Mouse (Mus musculus) heart, embryonic 13.5 days (tissue): ENCODE data around the gene B3gat2. TPM values are rescaled to one million over a fixed set of nuclear protein-coding genes. Genes with fewer than 3 reads are reported as not detected.

ENCODE experiments used
- ATAC-seq: fragments of 200-750 bp; cut with Nextera tagmentation; 2 replicates; pipeline ENCODE4 v1.8.0; 2017; ENCODE audit warnings: moderate TSS enrichment; ENCODE audit not compliant: insufficient number of reproducible peaks, low FRiP score, low TSS enrichment; ENCODE audit errors: extremely low read depth
- H3K27ac ChIP-seq: fragments of 300-500 bp; sonication (generic); replicated peaks from 2 replicates; pipeline ENCODE4 v1.5.1; 2015; ENCODE audit warnings: moderate library complexity, mild to moderate bottlenecking, inconsistent platforms
- H3K27me3 ChIP-seq: fragments of 300-500 bp; sonication (generic); replicated peaks from 2 replicates; pipeline ENCODE4 v1.6.1; 2015; ENCODE audit warnings: mild to moderate bottlenecking, inconsistent platforms
- H3K36me3 ChIP-seq: fragments of 300-500 bp; sonication (generic); 2 replicates; pipeline ENCODE4 v1.6.1; 2015; ENCODE audit warnings: mild to moderate bottlenecking, inconsistent platforms
- H3K4me1 ChIP-seq: fragments of 300-500 bp; sonication (generic); 2 replicates; pipeline ENCODE4 v1.6.1; 2015; ENCODE audit warnings: inconsistent platforms
- H3K4me2 ChIP-seq: fragments of 300-500 bp; sonication (generic); 2 replicates; pipeline ENCODE4 v1.6.1; 2015; ENCODE audit warnings: inconsistent platforms, mild to moderate bottlenecking, moderate library complexity
- H3K4me3 ChIP-seq: fragments of 300-500 bp; sonication (generic); 2 replicates; pipeline ENCODE4 v1.5.1; 2015; ENCODE audit warnings: moderate library complexity, mild to moderate bottlenecking, inconsistent platforms
- H3K9ac ChIP-seq: fragments of 300-500 bp; sonication (generic); 2 replicates; pipeline ENCODE4 v1.6.1; 2015; ENCODE audit warnings: inconsistent platforms, mild to moderate bottlenecking, moderate library complexity
- H3K9me3 ChIP-seq: fragments of 300-500 bp; sonication (generic); 2 replicates; pipeline ENCODE4 v1.6.1; 2016; ENCODE audit warnings: inconsistent platforms
- WGBS: fragments of 180-500 bp; shearing (Covaris S2); methylation state at CpG from one replicate; pipeline ENCODE4 v1.1.7; 2015; ENCODE audit warnings: mixed read lengths; 5-methylcytosine and 5-hydroxymethylcytosine counted together
- polyA plus RNA-seq: library from polyadenylated mRNA; unstranded; fragments of >200 nt; fragmentation: Nextera tagmentation; extraction: Ambion mirVana; gene quantifications from 2 replicates; pipeline ENCODE4 v1.2.1, GENCODE M21; 2015

Gene B3gat2
- 0.29 and 0.41 TPM in 2 replicates for polyA plus RNA-seq

DNA sequence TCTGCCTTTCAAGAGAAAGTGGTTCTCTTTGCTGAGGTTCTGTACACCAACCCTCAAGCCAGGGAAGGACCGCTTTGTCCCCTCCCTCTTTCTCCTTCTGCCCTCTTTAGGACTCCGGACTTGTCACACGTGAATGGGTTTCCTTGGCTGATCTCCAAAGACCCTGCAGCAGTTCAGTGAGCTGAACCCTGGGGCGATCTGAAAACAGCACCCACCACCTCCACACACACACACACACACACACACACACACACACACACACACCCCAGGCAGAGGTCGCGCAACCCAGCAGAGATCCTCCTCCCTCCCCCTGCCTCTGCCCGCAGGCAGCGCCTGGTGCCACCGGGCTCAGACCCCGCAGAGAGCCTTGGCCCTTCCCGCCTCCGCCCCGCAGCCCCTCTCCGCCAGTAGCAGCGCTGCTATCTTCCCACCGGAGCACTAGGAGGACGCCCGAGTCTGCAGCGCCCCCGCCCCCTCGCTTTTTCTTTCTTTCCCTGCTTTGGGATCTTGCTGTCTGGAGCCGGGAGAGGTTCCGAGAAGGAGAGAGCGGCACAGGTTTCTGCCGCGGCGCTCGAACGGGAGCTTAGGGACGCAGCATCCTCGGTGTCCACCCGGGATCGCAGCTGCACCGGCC is at the start of gene B3gat2:
Gene B3gat2, plus strand, starts transcription at position 252 of the 634 bp plus-strand sequence.
- ATAC-seq = no peak
- Histone ChIP-seq H3K9me3 (no peaks in the 10 kb centered on the region), H3K36me3 (no peaks in the 10 kb centered on the region), H3K4me3 (peak within 1 kb of the TSS; percentile 69), H3K4me2 (peak within 1 kb of the TSS; percentile 99), H3K27ac (no peak within 1 kb of the TSS), H3K4me1 (peaks cover 18% of the 10 kb centered on the region), H3K27me3 (peaks cover 81% of the 10 kb centered on the region), H3K9ac (peak within 1 kb of the TSS; percentile 70)
- WGBS = under 1% methylated on average over 33 of the region's 34 CpGs

DNA sequence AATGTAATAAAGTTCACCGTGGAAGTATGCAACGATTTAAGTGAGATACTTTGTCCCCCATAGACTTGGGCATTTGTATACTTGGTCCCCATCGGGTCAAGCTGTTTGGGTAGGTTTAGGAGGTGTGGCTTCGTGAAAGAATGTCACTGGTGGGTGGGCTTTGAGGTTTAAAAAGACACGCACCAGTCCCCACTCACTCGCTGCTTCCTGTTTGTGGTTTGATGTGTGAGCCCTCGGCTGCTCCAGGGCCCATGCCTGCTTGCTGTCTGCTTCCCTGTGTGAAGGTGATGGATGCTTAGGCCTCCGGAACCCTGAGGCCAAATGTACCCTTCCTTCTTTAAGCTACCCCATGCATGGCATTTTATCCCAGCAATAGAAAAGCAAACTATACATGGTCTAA is 41.2 kb upstream of the B3gat2 start:
- no peaks in the 10 kb centered on the region for H3K27me3 ChIP-seq
- no peaks in the 10 kb centered on the region for H3K9me3 ChIP-seq
- no peaks in the 10 kb centered on the region for H3K36me3 ChIP-seq
- no peak for ATAC-seq
- no peaks in the 10 kb centered on the region for H3K4me1 ChIP-seq
- no peak overlapping the region for H3K9ac ChIP-seq
- no peak overlapping the region for H3K27ac ChIP-seq
- no peak overlapping the region for H3K4me2 ChIP-seq
- no peak overlapping the region for H3K4me3 ChIP-seq
- 70% methylated on average over 8 of the region's 8 CpGs for WGBS

DNA sequence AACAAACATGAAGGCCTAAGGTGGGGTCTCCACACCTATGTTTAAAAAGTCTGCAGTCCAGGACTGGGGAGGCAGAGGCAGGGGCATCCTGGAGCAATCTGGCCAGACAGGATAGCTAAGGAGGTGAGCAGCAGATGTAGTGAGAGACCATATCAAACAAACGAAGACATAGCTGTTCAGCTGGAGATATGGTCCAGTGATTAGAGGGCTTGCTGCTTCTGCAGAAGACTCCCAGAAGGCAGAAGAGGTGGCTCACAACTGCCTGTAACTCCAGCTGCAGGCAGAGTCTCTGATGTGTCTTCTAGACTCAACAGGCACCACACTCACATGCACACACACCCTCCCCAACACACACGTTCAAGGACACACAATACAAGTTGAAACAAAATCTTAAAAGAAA is 40.5 kb upstream of the B3gat2 start:
- 49% methylated on average over 2 of the region's 2 CpGs for WGBS
- no peaks in the 10 kb centered on the region for H3K27me3 ChIP-seq
- H3K4me3 ChIP-seq = no peak overlapping the region
- ATAC-seq = no peak
- H3K4me2 ChIP-seq = no peak overlapping the region
- H3K27ac ChIP-seq = no peak overlapping the region
- no peak overlapping the region for H3K9ac ChIP-seq
- no peaks in the 10 kb centered on the region for H3K36me3 ChIP-seq
- no peaks in the 10 kb centered on the region for H3K9me3 ChIP-seq
- H3K4me1 ChIP-seq = no peaks in the 10 kb centered on the region

DNA sequence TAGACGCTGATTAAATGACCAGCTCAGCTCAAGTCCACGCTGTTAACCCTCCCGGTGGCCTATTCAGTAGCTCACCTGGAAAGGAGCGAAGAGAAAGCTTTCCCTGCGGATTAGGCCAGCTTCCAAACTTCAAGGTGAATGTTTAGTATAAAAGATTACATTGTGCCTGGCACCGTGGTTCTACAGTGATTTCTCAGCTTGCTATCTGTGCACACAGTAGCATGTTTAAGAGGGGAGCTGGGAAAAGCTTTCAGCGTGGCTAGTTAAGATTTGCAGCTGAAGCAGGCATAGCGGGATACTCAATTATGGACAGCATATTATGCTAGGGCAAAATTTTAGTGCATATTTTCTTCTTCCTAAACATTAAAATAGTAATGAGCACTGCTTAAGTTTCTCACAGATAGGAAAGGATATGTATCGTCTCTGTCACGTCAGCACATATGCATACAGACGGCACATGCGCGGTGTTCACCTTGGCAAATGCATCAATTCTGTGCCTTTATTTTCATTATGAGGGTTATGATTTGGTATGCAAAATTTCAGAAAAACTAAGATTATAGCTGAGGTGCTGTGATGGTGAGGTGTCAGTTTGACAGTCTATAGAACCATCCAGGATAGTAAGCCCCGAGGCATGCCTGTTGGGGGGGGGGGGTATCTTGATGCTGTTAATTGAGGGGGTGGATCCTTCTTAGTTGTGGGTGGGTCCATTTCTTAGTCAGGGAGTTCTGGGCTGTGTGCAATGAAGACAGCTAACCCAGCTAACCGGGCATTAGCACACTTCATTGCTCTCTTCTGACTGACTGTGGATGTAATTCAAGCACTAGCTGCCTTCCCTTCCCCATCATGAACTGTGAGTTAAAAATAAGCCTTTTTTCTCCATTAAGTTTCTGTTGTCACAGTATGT is 38.8 kb upstream of the B3gat2 start:
- Histone ChIP-seq H3K36me3 (no peaks in the 10 kb centered on the region), H3K4me1 (no peaks in the 10 kb centered on the region), H3K4me2 (no peak overlapping the region), H3K27ac (no peak overlapping the region), H3K4me3 (no peak overlapping the region), H3K9me3 (no peaks in the 10 kb centered on the region), H3K27me3 (no peaks in the 10 kb centered on the region), H3K9ac (no peak overlapping the region)
- ATAC-seq = no peak
- WGBS = 73% methylated on average over 15 of the region's 15 CpGs

DNA sequence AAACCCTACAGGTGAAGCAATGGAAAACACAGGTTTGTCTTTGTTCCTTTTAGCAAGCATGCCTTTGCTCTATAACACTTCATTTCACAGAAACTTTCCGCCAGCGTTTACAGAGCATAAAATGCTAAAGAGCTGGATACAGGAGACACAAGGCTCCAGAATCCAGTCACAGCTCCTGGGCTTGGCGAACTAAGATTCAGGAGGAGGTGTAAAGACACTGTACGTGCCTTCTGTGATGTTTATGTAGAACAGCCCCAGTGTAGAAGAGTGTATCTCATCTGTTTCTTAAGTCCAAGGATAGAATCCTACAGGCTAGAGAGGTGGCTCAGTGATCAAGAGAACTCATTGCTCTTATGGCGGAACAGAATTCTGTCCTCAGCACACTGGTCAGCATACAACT is 30.2 kb upstream of the B3gat2 start:
- 86% methylated on average over 5 of the region's 5 CpGs for WGBS

DNA sequence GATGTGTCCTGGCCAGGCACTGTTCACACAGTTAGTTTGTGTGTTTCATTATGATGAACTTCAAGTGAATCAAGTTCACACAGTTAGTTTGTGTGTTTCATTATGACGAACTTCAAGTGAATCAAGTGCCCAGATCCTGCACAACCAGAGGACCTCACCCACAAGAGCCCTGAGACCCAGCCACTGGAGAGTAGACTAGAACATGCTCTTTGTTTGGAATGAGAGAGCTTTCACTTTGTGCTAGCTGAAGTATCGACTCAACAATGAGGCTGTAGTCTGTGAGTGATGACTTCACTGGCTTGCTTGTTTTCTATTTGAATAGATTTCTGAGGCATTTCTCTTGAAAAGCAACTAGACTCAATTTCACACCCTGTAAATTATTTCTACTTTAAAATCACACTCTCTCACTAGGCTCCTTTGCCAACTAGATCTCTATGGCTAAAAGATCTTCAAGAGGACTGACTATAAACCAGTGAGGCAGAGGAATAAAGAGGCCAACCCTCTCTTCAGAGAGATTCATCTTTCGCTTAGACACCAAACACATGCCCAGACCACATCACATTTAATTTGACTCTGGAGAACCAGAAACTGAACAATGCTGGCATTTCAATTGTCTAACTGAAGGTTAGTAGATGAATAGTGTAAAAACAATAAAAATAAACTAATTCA is 10.6 kb upstream of the B3gat2 start:
- H3K4me2 ChIP-seq = no peak overlapping the region
- H3K9ac ChIP-seq = no peak overlapping the region
- no peaks in the 10 kb centered on the region for H3K36me3 ChIP-seq
- WGBS = 77% methylated on average over 3 of the region's 3 CpGs
- no peaks in the 10 kb centered on the region for H3K9me3 ChIP-seq
- no peak overlapping the region for H3K27ac ChIP-seq
- H3K4me3 ChIP-seq = no peak overlapping the region
- no peak for ATAC-seq
- no peaks in the 10 kb centered on the region for H3K27me3 ChIP-seq
- no peaks in the 10 kb centered on the region for H3K4me1 ChIP-seq

More for the DNA sequence above, 30.2 kb upstream of the B3gat2 start:
- Histone ChIP-seq H3K4me2 (no peak overlapping the region), H3K4me1 (no peaks in the 10 kb centered on the region), H3K9me3 (no peaks in the 10 kb centered on the region), H3K27me3 (no peaks in the 10 kb centered on the region), H3K36me3 (no peaks in the 10 kb centered on the region), H3K9ac (no peak overlapping the region), H3K27ac (no peak overlapping the region), H3K4me3 (no peak overlapping the region)
- no peak for ATAC-seq

DNA sequence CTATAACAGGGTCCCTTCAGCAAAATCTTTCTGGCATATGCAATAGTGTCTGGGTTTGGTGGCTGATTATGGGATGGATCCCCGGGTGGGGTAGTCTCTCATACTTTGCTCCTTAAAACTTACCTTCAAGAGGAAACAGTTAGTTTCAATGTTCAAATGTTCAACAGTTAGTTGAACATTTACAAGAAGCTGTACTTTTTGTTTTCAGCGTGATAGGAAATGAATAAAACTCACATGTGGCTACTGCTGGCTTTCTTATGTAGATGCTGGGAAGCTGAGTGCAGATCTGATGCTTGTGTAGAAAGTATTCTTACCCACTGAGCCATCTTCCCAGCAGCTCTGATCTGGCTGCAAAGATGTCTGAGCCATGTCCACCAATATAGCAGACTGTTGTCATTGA is 8.5 kb upstream of the B3gat2 start:
- peaks cover 4% of the 10 kb centered on the region; the same call in 1 of the 2 replicates for H3K27me3 ChIP-seq
- H3K9ac ChIP-seq = no peak overlapping the region
- WGBS = 66% methylated on average over 2 of the region's 2 CpGs
- H3K4me1 ChIP-seq = no peaks in the 10 kb centered on the region
- no peak overlapping the region for H3K4me3 ChIP-seq
- no peak for ATAC-seq
- H3K36me3 ChIP-seq = no peaks in the 10 kb centered on the region
- H3K4me2 ChIP-seq = no peak overlapping the region
- H3K9me3 ChIP-seq = no peaks in the 10 kb centered on the region
- H3K27ac ChIP-seq = no peak overlapping the region

DNA sequence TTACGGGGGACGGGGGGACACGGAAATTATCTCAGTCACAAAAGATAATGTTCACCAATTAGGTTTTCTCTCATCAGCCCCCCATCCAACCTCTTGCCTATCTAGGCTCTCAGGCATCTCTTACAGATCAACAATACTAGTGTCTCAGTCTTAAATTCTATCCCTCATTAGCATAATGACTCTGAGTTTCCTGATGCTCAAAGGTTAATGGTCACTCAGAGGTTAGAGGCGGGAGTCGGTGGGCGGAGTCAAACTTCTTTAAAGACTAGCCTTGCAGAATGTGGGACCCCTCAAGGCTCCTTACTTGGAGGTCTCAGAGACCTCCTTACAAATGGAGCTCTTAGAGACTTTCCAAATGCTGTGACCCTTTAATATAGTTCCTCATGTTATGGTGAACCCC is 8.0 kb upstream of the B3gat2 start:
- H3K27me3 ChIP-seq = peaks cover 9% of the 10 kb centered on the region
- no peak for ATAC-seq

DNA sequence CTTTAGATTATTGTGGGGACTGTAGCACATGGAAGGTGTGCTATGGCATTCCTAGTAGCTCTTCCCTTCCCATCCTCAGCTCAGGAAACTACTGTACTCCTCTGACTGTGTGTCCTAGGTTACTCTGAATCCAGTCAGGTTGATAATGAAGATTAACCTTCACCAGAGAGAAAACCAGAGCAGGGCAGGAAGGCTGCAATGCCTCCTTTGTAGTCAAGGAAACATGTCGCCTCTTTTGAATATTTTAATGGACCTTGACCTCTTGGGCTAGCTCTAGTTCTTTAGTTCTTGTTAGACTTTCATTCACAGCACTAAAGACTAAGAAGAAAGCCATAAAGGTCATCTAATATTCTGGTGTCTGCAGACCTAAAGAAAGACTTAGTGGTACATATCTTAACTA is 7.2 kb upstream of the B3gat2 start:
- H3K4me1 ChIP-seq = no peaks in the 10 kb centered on the region
- no peak overlapping the region for H3K27ac ChIP-seq
- H3K9ac ChIP-seq = no peak overlapping the region
- H3K36me3 ChIP-seq = no peaks in the 10 kb centered on the region
- no peak overlapping the region for H3K4me2 ChIP-seq
- peaks cover 17% of the 10 kb centered on the region for H3K27me3 ChIP-seq
- no peak for ATAC-seq
- H3K9me3 ChIP-seq = no peaks in the 10 kb centered on the region
- H3K4me3 ChIP-seq = no peak overlapping the region
- WGBS = 53% methylated on average over 1 of the region's 1 CpGs

More for the DNA sequence above, 8.0 kb upstream of the B3gat2 start:
- Histone ChIP-seq H3K4me2 (no peak overlapping the region), H3K9ac (no peak overlapping the region), H3K4me1 (no peaks in the 10 kb centered on the region), H3K4me3 (no peak overlapping the region), H3K27ac (no peak overlapping the region), H3K36me3 (no peaks in the 10 kb centered on the region), H3K9me3 (no peaks in the 10 kb centered on the region)
- 71% methylated on average over 6 of the region's 6 CpGs for WGBS

DNA sequence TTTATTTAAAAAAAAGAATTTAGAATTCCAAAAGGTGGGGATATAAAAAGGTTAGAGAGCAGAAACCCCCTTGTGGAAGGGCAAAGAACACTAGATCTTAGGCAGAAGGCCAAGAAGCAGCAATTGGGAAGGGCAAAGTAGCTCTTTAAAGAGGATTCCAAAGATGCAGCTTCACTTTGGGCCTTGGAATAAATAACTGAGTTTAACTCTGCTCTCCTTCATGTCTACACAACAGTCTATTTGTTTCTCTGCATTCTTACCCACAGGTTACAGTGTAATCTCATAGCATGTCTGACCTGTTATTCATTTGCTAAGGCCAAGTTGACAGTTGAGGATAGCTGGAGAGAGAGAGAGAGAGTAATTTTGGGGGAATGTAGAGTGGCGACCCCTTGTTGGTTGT is 6.6 kb upstream of the B3gat2 start:
- ATAC-seq = no peak
- 87% methylated on average over 1 of the region's 1 CpGs for WGBS

DNA sequence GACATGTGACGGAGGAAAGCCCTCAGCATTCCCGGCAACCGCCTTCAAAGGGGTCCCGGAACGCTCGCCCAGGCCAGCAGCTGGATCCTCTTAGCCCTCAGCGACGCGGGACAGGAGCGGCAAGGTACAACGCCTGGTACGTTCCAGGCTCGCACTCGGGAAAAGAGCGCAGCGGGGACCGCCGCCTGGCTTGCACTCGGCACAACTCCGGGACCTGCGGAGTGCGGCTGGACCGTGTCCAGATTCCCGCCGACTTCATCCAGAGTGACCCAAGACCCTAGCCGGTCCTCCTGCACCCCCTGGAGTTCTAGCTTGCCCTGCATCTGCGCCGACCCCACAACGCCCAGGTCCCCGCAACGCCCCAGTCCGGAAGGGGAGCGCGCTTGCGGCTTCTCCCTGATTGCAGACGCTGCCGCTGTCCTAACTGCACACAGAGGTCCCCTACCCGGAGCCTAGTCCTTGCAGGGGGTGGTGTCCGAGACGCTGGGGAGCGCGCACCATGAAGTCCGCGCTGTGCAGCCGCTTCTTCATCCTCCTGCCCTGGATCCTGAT is 659 bp downstream of the B3gat2 start:
- Histone ChIP-seq H3K9me3 (no peaks in the 10 kb centered on the region), H3K27ac (no peak overlapping the region), H3K4me3 (peak overlapping the region; percentile 69), H3K9ac (peak overlapping the region; percentile 70), H3K27me3 (peaks cover 86% of the 10 kb centered on the region), H3K36me3 (no peaks in the 10 kb centered on the region), H3K4me2 (peak overlapping the region; percentile 99), H3K4me1 (peaks cover 18% of the 10 kb centered on the region)
- WGBS = under 1% methylated on average over 45 of the region's 45 CpGs
- no peak; the same call in 1 of the 2 replicates for ATAC-seq

More for the DNA sequence above, 6.6 kb upstream of the B3gat2 start:
- no peak overlapping the region for H3K9ac ChIP-seq
- H3K9me3 ChIP-seq = no peaks in the 10 kb centered on the region
- no peak overlapping the region for H3K4me3 ChIP-seq
- no peak overlapping the region for H3K27ac ChIP-seq
- H3K27me3 ChIP-seq = peaks cover 23% of the 10 kb centered on the region
- no peak overlapping the region for H3K4me2 ChIP-seq
- no peaks in the 10 kb centered on the region for H3K4me1 ChIP-seq
- no peaks in the 10 kb centered on the region for H3K36me3 ChIP-seq
